Mouse (Mus musculus) limb, embryonic 11.5 days (tissue): ENCODE measurements around the gene Asic2. TPM values are rescaled to one million over a fixed set of nuclear protein-coding genes. Genes with fewer than 3 reads are reported as not detected.

ENCODE experiments used
- ATAC-seq: fragments of 200-750 bp; cut with Nextera tagmentation; 2 replicates; pipeline ENCODE4 v1.8.0; 2017; ENCODE audit warnings: low read depth; ENCODE audit not compliant: insufficient number of reproducible peaks, low FRiP score, low TSS enrichment
- DNase-seq: peaks from one replicate; pipeline ENCODE4 v3.0.0-alpha.2; 2015; ENCODE audit warnings: low spot score
- H3K27ac ChIP-seq: fragments of 300-500 bp; sonication (generic); replicated peaks from 2 replicates; pipeline ENCODE4 v1.5.1; 2014; ENCODE audit warnings: low read depth, mild to moderate bottlenecking, low read length
- H3K27me3 ChIP-seq: fragments of 300-500 bp; sonication (generic); 2 replicates; pipeline ENCODE4 v1.6.1; 2014; ENCODE audit warnings: mild to moderate bottlenecking, low read length, mixed read lengths; ENCODE audit not compliant: control insufficient read depth, insufficient read depth
- H3K36me3 ChIP-seq: fragments of 300-500 bp; sonication (generic); 2 replicates; pipeline ENCODE4 v1.6.1; 2014; ENCODE audit warnings: mild to moderate bottlenecking, low read length, moderate library complexity, mixed read lengths; ENCODE audit not compliant: control insufficient read depth, insufficient read depth
- H3K4me1 ChIP-seq: fragments of 300-500 bp; sonication (generic); 2 replicates; pipeline ENCODE4 v1.6.1; 2014; ENCODE audit warnings: low read length, mixed read lengths; ENCODE audit not compliant: control insufficient read depth, insufficient read depth
- H3K4me2 ChIP-seq: fragments of 300-500 bp; sonication (generic); 2 replicates; pipeline ENCODE4 v1.6.1; 2014; ENCODE audit warnings: low read depth, mild to moderate bottlenecking, moderate library complexity; ENCODE audit not compliant: severe bottlenecking
- H3K4me3 ChIP-seq: fragments of 300-500 bp; sonication (generic); 2 replicates; pipeline ENCODE4 v1.5.1; 2014; ENCODE audit warnings: low read depth, low read length
- H3K9ac ChIP-seq: fragments of 300-500 bp; sonication (generic); 2 replicates; pipeline ENCODE4 v1.6.1; 2014; ENCODE audit warnings: mild to moderate bottlenecking, low read length
- H3K9me3 ChIP-seq: fragments of 300-500 bp; sonication (generic); 2 replicates; pipeline ENCODE4 v1.6.1; 2016; ENCODE audit warnings: low read length; ENCODE audit not compliant: control insufficient read depth
- WGBS: fragments of 180-500 bp; shearing (Covaris S2); extraction: QIAGEN DNeasy Blood & Tissue Kit; methylation state at CpG from one replicate; pipeline ENCODE4 v1.1.7; 2014; 5-methylcytosine and 5-hydroxymethylcytosine counted together
- polyA plus RNA-seq: library from polyadenylated mRNA; unstranded; fragments of >200 nt; fragmentation: Nextera tagmentation; extraction: Ambion mirVana; gene quantifications from 2 replicates; pipeline ENCODE4 v1.2.1, GENCODE M21; 2014

Asic2 gene
- polyA plus RNA-seq, 1 experiment from 2014 or later: 0.27 TPM

GRCm38 (mm10) chr11:81722071-81722470, 246.2 kb downstream of the Asic2 start:
- Histone ChIP-seq H3K4me1 (no peaks in the 10 kb centered on the region), H3K4me3 (no peak overlapping the region), H3K9me3 (no peaks in the 10 kb centered on the region), H3K9ac (no peak overlapping the region), H3K27me3 (no peaks in the 10 kb centered on the region), H3K27ac (no peak overlapping the region), H3K4me2 (no peak overlapping the region), H3K36me3 (no peaks in the 10 kb centered on the region)
- DNase-seq (no peak), ATAC-seq (no peak)
- WGBS: 87% methylated on average over 2 of the region's 2 CpGs

- no peaks in the 10 kb centered on the region for H3K9me3 ChIP-seq
- H3K36me3 ChIP-seq: no peaks in the 10 kb centered on the region
- no peak overlapping the region for H3K4me2 ChIP-seq
- DNase-seq: no peak
- H3K9ac ChIP-seq: no peak overlapping the region
- no peaks in the 10 kb centered on the region for H3K4me1 ChIP-seq
- no peak for ATAC-seq
- no peak overlapping the region for H3K4me3 ChIP-seq
- 15% methylated on average over 4 of the region's 4 CpGs for WGBS
- no peak overlapping the region; the same call in 1 of the 2 replicates for H3K27ac ChIP-seq
- H3K27me3 ChIP-seq: no peaks in the 10 kb centered on the region
Observed at GRCm38 (mm10) chr11:81714801-81715200, 253.5 kb downstream of the Asic2 start.

GRCm38 (mm10) chr11:81706996-81707395, 261.3 kb downstream of the Asic2 start:
- 70% methylated on average over 5 of the region's 5 CpGs for WGBS

GRCm38 (mm10) chr11:81698008-81698407, 270.2 kb downstream of the Asic2 start:
- H3K27me3 ChIP-seq: no peaks in the 10 kb centered on the region
- DNase-seq (no peak), ATAC-seq (no peak)
- H3K27ac ChIP-seq: no peak overlapping the region
- H3K4me2 ChIP-seq: no peak overlapping the region
- no peak overlapping the region for H3K4me3 ChIP-seq
- no peaks in the 10 kb centered on the region for H3K36me3 ChIP-seq
- WGBS: 78% methylated on average over 1 of the region's 1 CpGs
- no peaks in the 10 kb centered on the region for H3K4me1 ChIP-seq
- H3K9ac ChIP-seq: no peak overlapping the region
- no peaks in the 10 kb centered on the region for H3K9me3 ChIP-seq

More at GRCm38 (mm10) chr11:81706996-81707395, 261.3 kb downstream of the Asic2 start:
- no peak overlapping the region for H3K4me2 ChIP-seq
- no peak for ATAC-seq
- H3K27ac ChIP-seq: no peak overlapping the region
- H3K4me3 ChIP-seq: no peak overlapping the region
- no peak overlapping the region for H3K9ac ChIP-seq
- no peaks in the 10 kb centered on the region for H3K36me3 ChIP-seq
- no peaks in the 10 kb centered on the region for H3K4me1 ChIP-seq
- no peaks in the 10 kb centered on the region for H3K9me3 ChIP-seq
- DNase-seq: no peak
- H3K27me3 ChIP-seq: no peaks in the 10 kb centered on the region

- no peaks in the 10 kb centered on the region for H3K9me3 ChIP-seq
- 80% methylated on average over 2 of the region's 2 CpGs for WGBS
Observed at GRCm38 (mm10) chr11:81695501-81695900, 272.8 kb downstream of the Asic2 start.

GRCm38 (mm10) chr11:81680511-81680910, 287.7 kb downstream of the Asic2 start:
- Histone ChIP-seq H3K4me2 (no peak overlapping the region), H3K9me3 (no peaks in the 10 kb centered on the region), H3K9ac (no peak overlapping the region), H3K36me3 (no peaks in the 10 kb centered on the region), H3K27ac (no peak overlapping the region), H3K27me3 (no peaks in the 10 kb centered on the region), H3K4me1 (no peaks in the 10 kb centered on the region), H3K4me3 (no peak overlapping the region)
- WGBS: 81% methylated on average over 2 of the region's 2 CpGs
- ATAC-seq (no peak), DNase-seq (no peak)

More at GRCm38 (mm10) chr11:81695501-81695900, 272.8 kb downstream of the Asic2 start:
- H3K4me3 ChIP-seq: no peak overlapping the region
- no peak overlapping the region for H3K27ac ChIP-seq
- H3K27me3 ChIP-seq: no peaks in the 10 kb centered on the region
- H3K4me2 ChIP-seq: no peak overlapping the region
- DNase-seq (no peak), ATAC-seq (no peak)
- no peaks in the 10 kb centered on the region for H3K4me1 ChIP-seq
- no peak overlapping the region for H3K9ac ChIP-seq
- H3K36me3 ChIP-seq: no peaks in the 10 kb centered on the region

GRCm38 (mm10) chr11:81671724-81672123, 296.5 kb downstream of the Asic2 start:
- Histone ChIP-seq H3K9ac (no peak overlapping the region), H3K4me3 (no peak overlapping the region), H3K4me1 (no peaks in the 10 kb centered on the region), H3K9me3 (no peaks in the 10 kb centered on the region), H3K4me2 (no peak overlapping the region), H3K27ac (no peak overlapping the region), H3K27me3 (no peaks in the 10 kb centered on the region), H3K36me3 (no peaks in the 10 kb centered on the region)
- ATAC-seq (no peak), DNase-seq (no peak)

GRCm38 (mm10) chr11:81670436-81670835, 297.8 kb downstream of the Asic2 start:
- H3K4me2 ChIP-seq: no peak overlapping the region
- H3K4me3 ChIP-seq: no peak overlapping the region
- WGBS: 62% methylated on average over 3 of the region's 3 CpGs
- no peak overlapping the region for H3K9ac ChIP-seq
- no peak overlapping the region for H3K27ac ChIP-seq
- no peaks in the 10 kb centered on the region for H3K27me3 ChIP-seq
- no peaks in the 10 kb centered on the region for H3K9me3 ChIP-seq
- H3K4me1 ChIP-seq: no peaks in the 10 kb centered on the region
- no peak for DNase-seq
- H3K36me3 ChIP-seq: no peaks in the 10 kb centered on the region
- no peak for ATAC-seq

GRCm38 (mm10) chr11:81658850-81659249, 309.4 kb downstream of the Asic2 start:
- Histone ChIP-seq H3K4me1 (no peaks in the 10 kb centered on the region), H3K4me2 (no peak overlapping the region), H3K4me3 (no peak overlapping the region), H3K27me3 (no peaks in the 10 kb centered on the region), H3K27ac (no peak overlapping the region), H3K9me3 (no peaks in the 10 kb centered on the region), H3K9ac (no peak overlapping the region), H3K36me3 (no peaks in the 10 kb centered on the region)
- 83% methylated on average over 1 of the region's 1 CpGs for WGBS
- no peak for DNase-seq
- ATAC-seq: no peak
